Mouse (Mus musculus): ENCODE measurements around the gene Atxn2.

DNA sequence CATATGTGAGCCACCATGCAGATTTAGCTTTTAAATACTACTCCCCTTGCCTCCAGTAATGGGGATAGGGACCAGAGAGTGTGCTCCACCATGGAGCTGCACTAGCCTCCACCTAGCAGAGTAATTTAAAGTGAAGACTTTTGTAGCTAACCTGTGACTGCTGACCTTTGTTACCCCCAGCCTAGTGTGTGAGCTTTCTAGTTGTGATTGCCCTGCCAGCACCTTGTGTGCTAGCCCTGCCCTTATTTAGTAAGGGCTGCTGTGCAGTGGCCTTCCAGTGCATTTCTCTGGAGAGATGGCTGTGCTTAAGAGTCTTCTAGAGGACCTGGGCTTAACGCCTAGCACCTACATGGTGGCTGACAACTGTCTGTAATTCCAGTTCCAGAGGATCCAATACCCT is 13.5 kb downstream of the Atxn2 start:
- TF ChIP-seq CTCF (IDR thresholded peaks at IDR 0.05; ENCODE audit: low read depth) (no peak), EP300 (IDR thresholded peaks at IDR 0.05; ENCODE audit: low read depth) (no peak)

All from liver, postnatal 0 days (tissue).